Mouse (Mus musculus): ENCODE results near the gene Wdr89. TPM values are rescaled to one million over a fixed set of nuclear protein-coding genes. Genes with fewer than 3 reads are reported as not detected.
"Not testable (repeated sequence)": the region's sequence is repeated elsewhere in the genome, so short reads cannot be mapped to it uniquely, and the experiment has no call there.

The Wdr89 gene
- 11.9 and 15.0 TPM in 2 replicates for polyA plus RNA-seq (2015; fragmentation: Nextera tagmentation; extraction: Ambion mirVana)

GRCm38 (mm10) chr12:75669258-75670106 is at the start of gene Wdr89:
Wdr89 (minus strand) TSS chr12:75669537.
- H3K27me3 ChIP-seq (ENCODE audit: insufficient read depth, low read length) = no peaks in the 10 kb centered on the region
- peaks cover 10% of the 10 kb centered on the region for H3K4me1 ChIP-seq (ENCODE audit: insufficient read depth, low read length)
- peak; percentile 99 for ATAC-seq (ENCODE audit: low FRiP score, low TSS enrichment)
- H3K27ac ChIP-seq (ENCODE audit: low read length) = peak within 1 kb of the TSS; percentile 95
- WGBS = under 1% methylated on average over 55 of the region's 55 CpGs
- no peaks in the 10 kb centered on the region for H3K9me3 ChIP-seq (ENCODE audit: low read length)
- H3K4me2 ChIP-seq (replicated peaks; ENCODE audit: low read depth, low read length) = peak within 1 kb of the TSS; percentile 91
- H3K36me3 ChIP-seq (ENCODE audit: insufficient read depth, low read length) = no peaks in the 10 kb centered on the region
- peak within 1 kb of the TSS; percentile 61 for H3K4me3 ChIP-seq (ENCODE audit: low read length)
- peak within 1 kb of the TSS; percentile 82 for H3K9ac ChIP-seq (replicated peaks; ENCODE audit: low read length)

GRCm38 (mm10) chr12:75713596-75713995 is 44.3 kb upstream of the Wdr89 start:
- no peaks in the 10 kb centered on the region for H3K4me1 ChIP-seq (ENCODE audit: insufficient read depth, low read length)
- H3K4me2 ChIP-seq (replicated peaks; ENCODE audit: low read depth, low read length) = no peak overlapping the region
- H3K9me3 ChIP-seq (ENCODE audit: low read length) = no peaks in the 10 kb centered on the region
- no peak overlapping the region for H3K27ac ChIP-seq (ENCODE audit: low read length)
- no peak overlapping the region for H3K9ac ChIP-seq (replicated peaks; ENCODE audit: low read length)
- 51% methylated on average over 9 of the region's 9 CpGs for WGBS
- ATAC-seq (ENCODE audit: low FRiP score, low TSS enrichment) = no peak
- no peak overlapping the region for H3K4me3 ChIP-seq (ENCODE audit: low read length)
- no peaks in the 10 kb centered on the region for H3K27me3 ChIP-seq (ENCODE audit: insufficient read depth, low read length)
- peaks cover 5% of the 10 kb centered on the region; the same call in 1 of the 2 replicates for H3K36me3 ChIP-seq (ENCODE audit: insufficient read depth, low read length)

GRCm38 (mm10) chr12:75712905-75713304 is 43.6 kb upstream of the Wdr89 start:
- not testable (repeated sequence) for H3K4me3 ChIP-seq (ENCODE audit: low read length); H3K27me3 ChIP-seq (ENCODE audit: insufficient read depth, low read length); H3K9ac ChIP-seq (replicated peaks; ENCODE audit: low read length); ATAC-seq (ENCODE audit: low FRiP score, low TSS enrichment); H3K27ac ChIP-seq (ENCODE audit: low read length); H3K4me1 ChIP-seq (ENCODE audit: insufficient read depth, low read length); H3K36me3 ChIP-seq (ENCODE audit: insufficient read depth, low read length); H3K4me2 ChIP-seq (replicated peaks; ENCODE audit: low read depth, low read length); H3K9me3 ChIP-seq (ENCODE audit: low read length)
- WGBS = 92% methylated on average over 7 of the region's 7 CpGs

GRCm38 (mm10) chr12:75710596-75711376 is 41.4 kb upstream of the Wdr89 start:
- 90% methylated on average over 9 of the region's 9 CpGs for WGBS

GRCm38 (mm10) chr12:75709506-75709905 is 40.2 kb upstream of the Wdr89 start:
- no peaks in the 10 kb centered on the region for H3K9me3 ChIP-seq (ENCODE audit: low read length)
- H3K36me3 ChIP-seq (ENCODE audit: insufficient read depth, low read length) = no peaks in the 10 kb centered on the region
- ATAC-seq (ENCODE audit: low FRiP score, low TSS enrichment) = no peak
- H3K9ac ChIP-seq (replicated peaks; ENCODE audit: low read length) = no peak overlapping the region
- no peaks in the 10 kb centered on the region for H3K4me1 ChIP-seq (ENCODE audit: insufficient read depth, low read length)
- no peak overlapping the region for H3K4me2 ChIP-seq (replicated peaks; ENCODE audit: low read depth, low read length)
- H3K27ac ChIP-seq (ENCODE audit: low read length) = no peak overlapping the region
- H3K4me3 ChIP-seq (ENCODE audit: low read length) = no peak overlapping the region
- WGBS = 84% methylated on average over 2 of the region's 2 CpGs
- H3K27me3 ChIP-seq (ENCODE audit: insufficient read depth, low read length) = no peaks in the 10 kb centered on the region

More at GRCm38 (mm10) chr12:75710596-75711376, 41.4 kb upstream of the Wdr89 start:
- H3K4me2 ChIP-seq (replicated peaks; ENCODE audit: low read depth, low read length) = no peak overlapping the region
- no peaks in the 10 kb centered on the region for H3K36me3 ChIP-seq (ENCODE audit: insufficient read depth, low read length)
- no peaks in the 10 kb centered on the region for H3K27me3 ChIP-seq (ENCODE audit: insufficient read depth, low read length)
- ATAC-seq (ENCODE audit: low FRiP score, low TSS enrichment) = no peak
- H3K9me3 ChIP-seq (ENCODE audit: low read length) = no peaks in the 10 kb centered on the region
- no peak overlapping the region for H3K4me3 ChIP-seq (ENCODE audit: low read length)
- no peaks in the 10 kb centered on the region for H3K4me1 ChIP-seq (ENCODE audit: insufficient read depth, low read length)
- no peak overlapping the region for H3K27ac ChIP-seq (ENCODE audit: low read length)
- H3K9ac ChIP-seq (replicated peaks; ENCODE audit: low read length) = no peak overlapping the region

GRCm38 (mm10) chr12:75706670-75707069 is 37.3 kb upstream of the Wdr89 start:
- 65% methylated on average over 7 of the region's 7 CpGs for WGBS
- H3K9me3 ChIP-seq (ENCODE audit: low read length) = no peaks in the 10 kb centered on the region
- no peaks in the 10 kb centered on the region for H3K27me3 ChIP-seq (ENCODE audit: insufficient read depth, low read length)
- H3K27ac ChIP-seq (ENCODE audit: low read length) = peak overlapping the region; percentile 35; the same call in 1 of the 2 replicates
- no peak overlapping the region for H3K4me2 ChIP-seq (replicated peaks; ENCODE audit: low read depth, low read length)
- no peak overlapping the region for H3K9ac ChIP-seq (replicated peaks; ENCODE audit: low read length)
- ATAC-seq (ENCODE audit: low FRiP score, low TSS enrichment) = peak; percentile 90
- H3K36me3 ChIP-seq (ENCODE audit: insufficient read depth, low read length) = no peaks in the 10 kb centered on the region
- peaks cover 8% of the 10 kb centered on the region; the same call in 1 of the 2 replicates for H3K4me1 ChIP-seq (ENCODE audit: insufficient read depth, low read length)
- H3K4me3 ChIP-seq (ENCODE audit: low read length) = no peak overlapping the region

GRCm38 (mm10) chr12:75702739-75703122 is 33.4 kb upstream of the Wdr89 start:
- H3K9me3 ChIP-seq (ENCODE audit: low read length) = peaks cover 6% of the 10 kb centered on the region; the same call in 1 of the 2 replicates
- no peak overlapping the region for H3K9ac ChIP-seq (replicated peaks; ENCODE audit: low read length)
- no peaks in the 10 kb centered on the region for H3K36me3 ChIP-seq (ENCODE audit: insufficient read depth, low read length)
- H3K4me3 ChIP-seq (ENCODE audit: low read length) = no peak overlapping the region
- H3K27me3 ChIP-seq (ENCODE audit: insufficient read depth, low read length) = no peaks in the 10 kb centered on the region
- 91% methylated on average over 3 of the region's 3 CpGs for WGBS
- H3K4me2 ChIP-seq (replicated peaks; ENCODE audit: low read depth, low read length) = no peak overlapping the region
- no peak overlapping the region for H3K27ac ChIP-seq (ENCODE audit: low read length)
- peaks cover 14% of the 10 kb centered on the region; the same call in 1 of the 2 replicates for H3K4me1 ChIP-seq (ENCODE audit: insufficient read depth, low read length)
- no peak for ATAC-seq (ENCODE audit: low FRiP score, low TSS enrichment)

GRCm38 (mm10) chr12:75702084-75702738 is 32.9 kb upstream of the Wdr89 start:
- Histone ChIP-seq H3K36me3 (ENCODE audit: insufficient read depth, low read length) (no peaks in the 10 kb centered on the region), H3K9ac (replicated peaks; ENCODE audit: low read length) (peak overlapping the region; percentile 63), H3K27me3 (ENCODE audit: insufficient read depth, low read length) (no peaks in the 10 kb centered on the region), H3K9me3 (ENCODE audit: low read length) (peaks cover 6% of the 10 kb centered on the region; the same call in 1 of the 2 replicates), H3K4me2 (replicated peaks; ENCODE audit: low read depth, low read length) (peak overlapping the region; percentile 56), H3K4me3 (ENCODE audit: low read length) (peak overlapping the region; percentile 33), H3K27ac (ENCODE audit: low read length) (peak overlapping the region; percentile 53; the same call in 1 of the 2 replicates), H3K4me1 (ENCODE audit: insufficient read depth, low read length) (peaks cover 14% of the 10 kb centered on the region; the same call in 1 of the 2 replicates)
- WGBS = 56% methylated on average over 14 of the region's 14 CpGs
- peak; percentile 59; the same call in 1 of the 2 replicates for ATAC-seq (ENCODE audit: low FRiP score, low TSS enrichment)

Data from kidney, embryonic 16.5 days (tissue).